Mouse (Mus musculus): ENCODE data around the gene Srbd1. TPM values are rescaled to one million over a fixed set of nuclear protein-coding genes. Genes with fewer than 3 reads are reported as not detected.

Srbd1 gene
- polyA plus RNA-seq, 1 experiment from 2014 or later = 16.8 TPM

DNA sequence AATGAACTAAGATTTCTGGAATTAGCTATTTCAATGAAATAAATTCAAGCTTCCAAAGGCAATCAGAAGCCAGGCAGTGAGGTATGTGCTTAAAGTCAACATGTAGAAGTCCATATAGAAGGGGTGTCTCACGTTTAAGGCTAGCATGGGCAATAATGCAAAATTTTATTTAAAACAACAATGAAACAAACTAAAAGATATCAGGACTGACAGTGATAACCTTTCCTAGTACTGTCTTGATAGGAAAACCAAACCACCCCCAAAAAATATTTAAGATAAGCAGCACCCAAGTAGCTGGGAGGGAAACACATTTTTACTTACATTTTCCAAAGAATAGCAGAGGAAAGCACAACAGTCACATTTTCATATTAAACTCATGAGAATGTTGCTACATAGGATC, 115.8 kb downstream of the Srbd1 start:
- 70% methylated on average over 1 of the region's 1 CpGs for WGBS
- Histone ChIP-seq H3K4me1 (peaks cover 16% of the 10 kb centered on the region), H3K27me3 (no peaks in the 10 kb centered on the region), H3K4me3 (no peak overlapping the region), H3K36me3 (no peaks in the 10 kb centered on the region), H3K4me2 (no peak overlapping the region), H3K9me3 (no peaks in the 10 kb centered on the region), H3K9ac (no peak overlapping the region), H3K27ac (no peak overlapping the region)
- no peak for ATAC-seq (ENCODE audit: borderline replicate concordance, extremely low read depth, low FRiP score, low TSS enrichment)

DNA sequence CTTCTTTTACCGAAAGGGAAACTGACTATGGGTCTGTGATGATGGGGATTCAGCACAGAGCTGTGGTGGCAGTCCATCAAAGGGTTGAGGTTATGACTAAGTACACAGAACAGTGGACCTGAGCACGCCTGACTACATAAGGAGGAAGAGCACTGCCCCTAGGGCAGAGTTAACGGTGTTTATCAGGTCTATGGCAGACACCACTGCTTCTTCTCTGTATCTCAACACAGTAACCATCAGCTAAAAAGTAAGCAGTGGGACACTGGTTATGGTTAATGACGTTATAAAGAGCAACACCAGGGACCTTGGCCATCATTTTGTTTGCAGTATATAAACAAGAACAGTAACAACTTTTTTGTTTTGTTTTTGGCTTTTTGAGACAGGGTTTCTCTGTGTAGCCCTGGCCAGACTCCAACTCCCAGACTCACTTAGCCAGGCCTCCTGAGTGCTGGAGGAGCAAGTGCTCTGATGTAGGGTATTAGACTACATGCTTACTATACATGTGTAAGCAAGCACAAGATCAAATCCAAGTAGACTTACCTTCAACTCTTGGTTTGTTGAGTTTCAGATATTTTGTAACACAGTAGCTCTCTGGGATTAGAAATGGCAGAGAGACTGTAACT, 117.3 kb downstream of the Srbd1 start:
- peak; percentile 41; the same call in 1 of the 2 replicates for ATAC-seq (ENCODE audit: borderline replicate concordance, extremely low read depth, low FRiP score, low TSS enrichment)
- 67% methylated on average over 4 of the region's 4 CpGs for WGBS

DNA sequence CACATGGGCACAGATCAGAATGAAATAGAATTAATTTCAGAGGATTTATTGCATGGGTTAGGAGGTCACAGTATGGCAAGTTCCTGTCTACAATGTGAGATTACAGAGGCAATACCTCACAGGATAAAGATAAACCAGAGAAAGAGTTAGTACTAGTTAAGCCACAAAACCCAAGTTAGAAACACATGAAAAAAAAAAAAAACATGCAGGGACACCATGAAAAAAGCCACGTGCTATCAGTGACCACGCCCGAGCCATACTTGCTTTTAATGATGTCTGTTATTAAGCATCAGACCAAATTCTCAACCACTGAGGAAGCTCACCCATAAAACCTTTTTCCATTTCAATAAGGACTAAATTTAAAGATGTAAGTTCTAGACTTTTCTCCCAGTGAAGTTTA, 120.4 kb downstream of the Srbd1 start:
- Histone ChIP-seq H3K4me2 (no peak overlapping the region), H3K27ac (no peak overlapping the region), H3K36me3 (no peaks in the 10 kb centered on the region), H3K4me3 (no peak overlapping the region), H3K9me3 (no peaks in the 10 kb centered on the region), H3K9ac (no peak overlapping the region), H3K4me1 (no peaks in the 10 kb centered on the region), H3K27me3 (no peaks in the 10 kb centered on the region)
- 80% methylated on average over 3 of the region's 3 CpGs for WGBS
- ATAC-seq (ENCODE audit: borderline replicate concordance, extremely low read depth, low FRiP score, low TSS enrichment) = no peak

More for the DNA sequence above, 117.3 kb downstream of the Srbd1 start:
- H3K27ac ChIP-seq = no peak overlapping the region
- no peak overlapping the region for H3K4me3 ChIP-seq
- H3K4me1 ChIP-seq = peaks cover 9% of the 10 kb centered on the region; the same call in 1 of the 2 replicates
- H3K36me3 ChIP-seq = no peaks in the 10 kb centered on the region
- no peaks in the 10 kb centered on the region for H3K27me3 ChIP-seq
- H3K9me3 ChIP-seq = no peaks in the 10 kb centered on the region
- no peak overlapping the region for H3K4me2 ChIP-seq
- H3K9ac ChIP-seq = no peak overlapping the region

DNA sequence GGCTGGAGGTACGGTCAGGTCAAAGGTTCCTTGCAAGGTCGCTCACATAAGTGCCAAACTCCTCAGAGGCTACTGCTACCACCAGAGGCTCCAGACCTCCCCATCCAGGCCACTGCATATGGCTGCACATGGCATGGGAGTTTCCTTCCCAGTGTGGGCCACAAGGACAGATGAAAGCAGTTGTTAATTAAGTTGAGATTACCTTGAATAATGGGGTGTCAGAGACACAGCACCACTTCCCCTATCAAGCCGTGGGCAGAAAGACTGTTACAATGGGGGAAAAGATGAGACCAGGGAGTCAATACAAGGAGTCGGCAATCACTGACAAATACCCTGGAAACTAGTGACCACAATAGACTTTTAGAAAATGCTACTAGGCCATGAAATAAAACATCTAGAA, 122.6 kb downstream of the Srbd1 start:
- Histone ChIP-seq H3K36me3 (no peaks in the 10 kb centered on the region), H3K9ac (no peak overlapping the region), H3K4me2 (no peak overlapping the region), H3K9me3 (no peaks in the 10 kb centered on the region; the same call in 1 of the 2 replicates), H3K4me1 (no peaks in the 10 kb centered on the region), H3K27me3 (no peaks in the 10 kb centered on the region), H3K27ac (no peak overlapping the region), H3K4me3 (no peak overlapping the region)
- WGBS = 75% methylated on average over 4 of the region's 4 CpGs
- no peak for ATAC-seq (ENCODE audit: borderline replicate concordance, extremely low read depth, low FRiP score, low TSS enrichment)

DNA sequence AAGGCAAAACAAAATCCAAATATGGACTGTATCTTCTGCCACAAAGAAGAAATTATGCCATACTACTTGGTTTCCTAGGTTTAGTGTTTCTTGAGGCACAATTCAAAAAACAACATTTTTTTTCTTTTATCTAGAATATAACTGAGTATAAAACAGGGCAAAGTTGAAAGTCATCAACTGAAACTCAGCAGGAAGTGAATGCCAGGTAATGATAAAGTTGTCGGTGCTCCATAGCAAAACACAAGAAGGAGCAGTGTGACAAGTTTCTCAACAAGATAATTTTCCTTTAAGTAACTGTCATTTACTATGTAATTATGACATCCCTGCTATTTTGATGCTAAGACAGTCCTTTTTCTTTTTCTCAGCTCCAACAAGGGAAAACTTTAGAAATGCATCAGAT, 123.2 kb downstream of the Srbd1 start:
- H3K4me2 ChIP-seq = no peak overlapping the region
- H3K4me3 ChIP-seq = no peak overlapping the region
- H3K9me3 ChIP-seq = no peaks in the 10 kb centered on the region; the same call in 1 of the 2 replicates
- no peaks in the 10 kb centered on the region for H3K27me3 ChIP-seq
- no peaks in the 10 kb centered on the region for H3K4me1 ChIP-seq
- 54% methylated on average over 1 of the region's 1 CpGs for WGBS
- no peak overlapping the region for H3K27ac ChIP-seq
- H3K36me3 ChIP-seq = no peaks in the 10 kb centered on the region
- no peak overlapping the region for H3K9ac ChIP-seq
- no peak for ATAC-seq (ENCODE audit: borderline replicate concordance, extremely low read depth, low FRiP score, low TSS enrichment)

DNA sequence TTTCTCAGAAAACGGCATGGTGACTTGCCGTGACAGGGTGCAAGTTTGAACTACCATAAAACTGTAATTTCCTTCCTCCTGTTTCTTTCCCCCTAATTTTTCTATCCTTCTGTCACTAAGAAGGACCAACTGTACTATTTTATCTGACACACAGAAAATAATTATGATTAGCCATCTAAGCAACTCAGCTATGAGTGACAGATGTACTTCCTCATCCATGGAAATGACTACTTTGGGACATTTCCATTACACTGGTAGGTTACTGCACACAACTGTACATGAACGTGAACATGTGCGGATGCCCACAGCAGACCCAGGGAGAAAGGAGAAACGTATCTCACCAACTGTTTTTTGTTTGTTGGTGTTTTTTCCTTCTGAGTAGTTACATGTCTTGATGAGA, 123.7 kb downstream of the Srbd1 start:
- no peaks in the 10 kb centered on the region for H3K27me3 ChIP-seq
- H3K4me1 ChIP-seq = no peaks in the 10 kb centered on the region
- no peak overlapping the region for H3K27ac ChIP-seq
- no peak overlapping the region for H3K9ac ChIP-seq
- H3K4me2 ChIP-seq = no peak overlapping the region
- no peaks in the 10 kb centered on the region; the same call in 1 of the 2 replicates for H3K9me3 ChIP-seq
- H3K36me3 ChIP-seq = no peaks in the 10 kb centered on the region
- 90% methylated on average over 5 of the region's 5 CpGs for WGBS
- H3K4me3 ChIP-seq = no peak overlapping the region
- no peak for ATAC-seq (ENCODE audit: borderline replicate concordance, extremely low read depth, low FRiP score, low TSS enrichment)

DNA sequence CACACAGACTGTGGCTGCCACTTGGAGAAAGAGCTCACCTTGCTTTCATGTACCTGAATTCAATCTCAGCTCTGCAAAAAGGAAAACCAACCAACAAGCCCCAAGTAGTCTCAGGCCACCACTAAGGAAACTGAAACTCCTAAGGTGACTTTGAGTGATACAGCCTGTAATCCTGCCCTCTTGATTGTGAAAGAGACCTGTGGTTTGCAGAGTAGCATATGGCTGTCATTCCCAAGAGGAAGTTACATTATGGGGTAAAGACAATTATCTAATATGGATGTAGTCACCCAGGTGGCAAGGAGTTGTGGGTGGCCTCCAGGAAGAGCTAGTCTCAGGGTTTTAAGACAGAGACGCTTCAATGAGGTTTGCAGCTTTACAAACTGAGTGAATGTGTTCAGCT, 125.2 kb downstream of the Srbd1 start:
- Histone ChIP-seq H3K4me2 (no peak overlapping the region), H3K9me3 (no peaks in the 10 kb centered on the region; the same call in 1 of the 2 replicates), H3K4me1 (no peaks in the 10 kb centered on the region), H3K36me3 (no peaks in the 10 kb centered on the region), H3K27ac (no peak overlapping the region), H3K4me3 (no peak overlapping the region), H3K9ac (no peak overlapping the region), H3K27me3 (no peaks in the 10 kb centered on the region)
- no peak for ATAC-seq (ENCODE audit: borderline replicate concordance, extremely low read depth, low FRiP score, low TSS enrichment)
- WGBS = 89% methylated on average over 1 of the region's 1 CpGs

DNA sequence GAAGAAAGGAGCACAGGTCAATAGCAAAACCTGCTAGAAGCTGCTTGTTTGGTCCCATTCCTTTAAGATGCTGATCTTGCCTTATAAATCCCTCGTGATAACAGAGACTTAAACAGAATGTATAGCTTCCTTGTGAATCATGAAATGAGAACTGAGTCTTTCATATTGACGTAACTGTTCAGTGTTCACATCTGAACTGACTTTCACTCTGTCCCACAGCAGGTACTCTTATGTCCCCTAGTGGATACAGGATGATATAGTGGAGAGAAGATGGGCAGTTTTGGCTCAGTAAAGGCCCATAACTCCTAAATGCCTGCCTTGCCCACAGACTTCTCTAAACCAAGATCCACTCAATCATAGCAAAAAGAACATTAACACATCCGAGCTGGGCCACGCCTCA, 130.7 kb downstream of the Srbd1 start:
- ATAC-seq (ENCODE audit: borderline replicate concordance, extremely low read depth, low FRiP score, low TSS enrichment) = no peak
- no peaks in the 10 kb centered on the region for H3K4me1 ChIP-seq
- WGBS = 74% methylated on average over 4 of the region's 4 CpGs

DNA sequence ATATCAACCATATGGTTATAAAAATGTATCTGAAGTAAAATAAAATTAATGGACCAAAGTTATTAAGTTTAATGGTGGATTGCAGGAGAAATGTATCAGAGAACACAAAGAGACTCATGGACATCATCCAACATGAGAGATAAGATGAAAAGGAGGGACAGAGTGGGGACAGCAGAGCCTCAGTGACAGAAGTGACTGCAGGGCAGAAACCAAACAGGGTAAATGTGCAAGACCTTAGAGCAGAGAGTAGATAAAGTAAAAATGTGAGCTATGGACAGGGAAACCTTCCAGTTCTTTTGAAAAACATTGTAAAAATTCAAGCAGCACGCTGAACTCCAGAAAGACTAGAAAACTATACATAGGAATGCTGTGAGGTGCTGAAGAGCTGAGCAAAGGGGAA, 132.4 kb downstream of the Srbd1 start:
- H3K27ac ChIP-seq = no peak overlapping the region
- no peak overlapping the region for H3K4me2 ChIP-seq
- H3K9ac ChIP-seq = no peak overlapping the region
- no peaks in the 10 kb centered on the region for H3K9me3 ChIP-seq
- no peak for ATAC-seq (ENCODE audit: borderline replicate concordance, extremely low read depth, low FRiP score, low TSS enrichment)
- H3K36me3 ChIP-seq = no peaks in the 10 kb centered on the region
- no peaks in the 10 kb centered on the region for H3K27me3 ChIP-seq
- 59% methylated on average over 1 of the region's 1 CpGs for WGBS
- peaks cover 6% of the 10 kb centered on the region; the same call in 1 of the 2 replicates for H3K4me1 ChIP-seq
- no peak overlapping the region for H3K4me3 ChIP-seq

More for the DNA sequence above, 130.7 kb downstream of the Srbd1 start:
- no peaks in the 10 kb centered on the region for H3K27me3 ChIP-seq
- H3K27ac ChIP-seq = no peak overlapping the region
- H3K4me3 ChIP-seq = no peak overlapping the region
- no peak overlapping the region for H3K4me2 ChIP-seq
- no peak overlapping the region for H3K9ac ChIP-seq
- H3K9me3 ChIP-seq = no peaks in the 10 kb centered on the region; the same call in 1 of the 2 replicates
- H3K36me3 ChIP-seq = no peaks in the 10 kb centered on the region

DNA sequence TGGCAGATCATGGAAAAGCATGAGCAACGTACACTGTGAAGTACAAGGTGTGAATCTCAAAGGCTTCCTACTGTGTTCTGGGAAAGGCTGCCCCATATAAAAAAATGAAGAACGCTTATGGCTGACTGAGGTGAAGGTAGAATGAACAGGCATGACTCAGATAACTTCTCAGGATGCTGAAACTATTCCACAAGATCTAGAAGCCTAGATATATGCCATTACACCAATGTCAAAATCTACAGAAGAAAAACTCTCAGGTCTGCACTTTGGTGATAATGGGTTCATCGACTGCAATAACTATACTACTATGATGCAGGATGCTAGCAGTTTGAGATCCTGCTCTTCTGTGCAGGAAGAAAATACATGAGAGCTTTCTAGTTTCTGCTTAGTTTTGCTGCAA, 133.1 kb downstream of the Srbd1 start:
- Histone ChIP-seq H3K36me3 (no peaks in the 10 kb centered on the region), H3K9me3 (no peaks in the 10 kb centered on the region), H3K9ac (no peak overlapping the region), H3K27me3 (no peaks in the 10 kb centered on the region), H3K27ac (no peak overlapping the region), H3K4me3 (no peak overlapping the region), H3K4me1 (peaks cover 6% of the 10 kb centered on the region; the same call in 1 of the 2 replicates), H3K4me2 (no peak overlapping the region)
- WGBS = 88% methylated on average over 3 of the region's 3 CpGs
- ATAC-seq (ENCODE audit: borderline replicate concordance, extremely low read depth, low FRiP score, low TSS enrichment) = no peak

DNA sequence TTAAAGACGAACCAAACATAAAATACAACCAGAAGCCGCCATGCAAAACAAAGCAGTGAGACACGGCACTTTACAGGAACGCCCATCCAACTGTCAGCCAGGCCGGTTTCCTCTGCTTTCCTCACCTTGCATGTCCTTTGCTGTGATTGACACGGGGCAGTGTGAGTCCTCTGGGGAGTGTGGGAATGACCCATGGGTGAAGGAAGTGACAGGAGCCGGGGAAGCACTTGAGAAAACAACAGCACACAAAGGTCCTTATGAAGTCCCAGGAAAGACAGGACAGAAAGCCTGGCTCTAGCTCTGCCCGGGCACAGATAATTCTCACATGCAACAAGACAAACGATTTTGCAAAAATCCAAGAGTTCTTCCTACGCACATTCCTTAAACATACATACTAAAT, 136.6 kb downstream of the Srbd1 start:
- H3K4me1 ChIP-seq = peaks cover 6% of the 10 kb centered on the region; the same call in 1 of the 2 replicates
- no peak overlapping the region for H3K4me2 ChIP-seq
- no peaks in the 10 kb centered on the region for H3K36me3 ChIP-seq
- ATAC-seq (ENCODE audit: borderline replicate concordance, extremely low read depth, low FRiP score, low TSS enrichment) = no peak
- 39% methylated on average over 10 of the region's 10 CpGs for WGBS
- no peaks in the 10 kb centered on the region for H3K9me3 ChIP-seq
- H3K27ac ChIP-seq = no peak overlapping the region
- no peak overlapping the region for H3K9ac ChIP-seq
- H3K27me3 ChIP-seq = no peaks in the 10 kb centered on the region
- H3K4me3 ChIP-seq = no peak overlapping the region

DNA sequence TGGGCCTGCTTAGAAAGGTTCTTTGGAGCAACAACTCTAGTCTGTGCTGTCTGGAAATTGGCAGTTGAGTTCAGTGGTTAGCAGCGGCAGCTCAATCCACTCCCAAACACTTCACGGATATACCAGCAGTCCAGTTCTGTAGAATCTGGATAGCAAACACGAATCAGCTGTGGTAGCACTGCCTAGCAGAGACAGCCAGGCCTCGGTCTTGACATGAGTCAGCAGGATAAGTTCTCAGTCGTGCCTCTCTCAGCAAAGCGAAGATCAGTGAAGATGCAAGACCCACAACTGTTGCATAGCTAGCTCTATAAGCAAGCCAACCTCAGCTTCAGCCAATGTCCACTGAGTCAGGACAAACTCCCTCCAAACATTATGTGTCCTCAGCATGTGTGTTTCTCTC, 142.9 kb downstream of the Srbd1 start:
- Histone ChIP-seq H3K4me3 (no peak overlapping the region), H3K27ac (no peak overlapping the region), H3K9me3 (no peaks in the 10 kb centered on the region; the same call in 1 of the 2 replicates), H3K36me3 (peaks cover 8% of the 10 kb centered on the region; the same call in 1 of the 2 replicates), H3K4me2 (no peak overlapping the region), H3K4me1 (no peaks in the 10 kb centered on the region), H3K27me3 (no peaks in the 10 kb centered on the region), H3K9ac (no peak overlapping the region)
- 88% methylated on average over 6 of the region's 6 CpGs for WGBS
- ATAC-seq (ENCODE audit: borderline replicate concordance, extremely low read depth, low FRiP score, low TSS enrichment) = no peak

Data from lung, embryonic 15.5 days (tissue).